Mouse (Mus musculus): ENCODE results near the gene Adcy10.

Adcy10 gene

GRCm38 (mm10) chr1:165604203-165604602 lies 119.2 kb downstream of the Adcy10 start:
- no peak for DNase-seq (ENCODE audit: low spot score)

GRCm38 (mm10) chr1:165605108-165605507 lies 120.1 kb downstream of the Adcy10 start:
- DNase-seq (ENCODE audit: low spot score), result no peak

- no peak for DNase-seq (ENCODE audit: low spot score)
Measured at GRCm38 (mm10) chr1:165605774-165606173, 120.8 kb downstream of the Adcy10 start.

GRCm38 (mm10) chr1:165608904-165609303 lies 123.9 kb downstream of the Adcy10 start:
- no peak for DNase-seq (ENCODE audit: low spot score)

- no peak for DNase-seq (ENCODE audit: low spot score)
Measured at GRCm38 (mm10) chr1:165609495-165610320, 124.7 kb downstream of the Adcy10 start.

GRCm38 (mm10) chr1:165610321-165610999 lies 125.5 kb downstream of the Adcy10 start:
- DNase-seq (ENCODE audit: low spot score), result no peak

GRCm38 (mm10) chr1:165612714-165613113 lies 127.7 kb downstream of the Adcy10 start:
- DNase-seq (ENCODE audit: low spot score), result no peak

GRCm38 (mm10) chr1:165613926-165614325 lies 128.9 kb downstream of the Adcy10 start:
- DNase-seq (ENCODE audit: low spot score), result no peak

GRCm38 (mm10) chr1:165614793-165615192 lies 129.8 kb downstream of the Adcy10 start:
- no peak for DNase-seq (ENCODE audit: low spot score)

- no peak for DNase-seq (ENCODE audit: low spot score)
Measured at GRCm38 (mm10) chr1:165616652-165617051, 131.7 kb downstream of the Adcy10 start.

GRCm38 (mm10) chr1:165617166-165617891 lies 132.3 kb downstream of the Adcy10 start:
- no peak for DNase-seq (ENCODE audit: low spot score)

GRCm38 (mm10) chr1:165618201-165618624 lies 133.2 kb downstream of the Adcy10 start:
- DNase-seq (ENCODE audit: low spot score), result no peak

GRCm38 (mm10) chr1:165625058-165625457 lies 140.1 kb downstream of the Adcy10 start:
- no peak for DNase-seq (ENCODE audit: low spot score)

- no peak for DNase-seq (ENCODE audit: low spot score)
Measured at GRCm38 (mm10) chr1:165625896-165626295, 140.9 kb downstream of the Adcy10 start.
